Mouse (Mus musculus) frontal cortex, postnatal 36 days (tissue): Measurements from ENCODE around the gene Dand5.

Source experiments
- DNase-seq, 2 experiments: peaks; one replicate each; pipeline ENCODE4 v3.0.0; 2022; ENCODE audit warnings: low spot score in 2 of 2

Gene Dand5

GRCm38 (mm10) chr8:84822723-84823122 is at the start of gene Dand5:
TSS of gene Dand5 (minus strand) at chr8:84822823.
- no peak for DNase-seq

DNA sequence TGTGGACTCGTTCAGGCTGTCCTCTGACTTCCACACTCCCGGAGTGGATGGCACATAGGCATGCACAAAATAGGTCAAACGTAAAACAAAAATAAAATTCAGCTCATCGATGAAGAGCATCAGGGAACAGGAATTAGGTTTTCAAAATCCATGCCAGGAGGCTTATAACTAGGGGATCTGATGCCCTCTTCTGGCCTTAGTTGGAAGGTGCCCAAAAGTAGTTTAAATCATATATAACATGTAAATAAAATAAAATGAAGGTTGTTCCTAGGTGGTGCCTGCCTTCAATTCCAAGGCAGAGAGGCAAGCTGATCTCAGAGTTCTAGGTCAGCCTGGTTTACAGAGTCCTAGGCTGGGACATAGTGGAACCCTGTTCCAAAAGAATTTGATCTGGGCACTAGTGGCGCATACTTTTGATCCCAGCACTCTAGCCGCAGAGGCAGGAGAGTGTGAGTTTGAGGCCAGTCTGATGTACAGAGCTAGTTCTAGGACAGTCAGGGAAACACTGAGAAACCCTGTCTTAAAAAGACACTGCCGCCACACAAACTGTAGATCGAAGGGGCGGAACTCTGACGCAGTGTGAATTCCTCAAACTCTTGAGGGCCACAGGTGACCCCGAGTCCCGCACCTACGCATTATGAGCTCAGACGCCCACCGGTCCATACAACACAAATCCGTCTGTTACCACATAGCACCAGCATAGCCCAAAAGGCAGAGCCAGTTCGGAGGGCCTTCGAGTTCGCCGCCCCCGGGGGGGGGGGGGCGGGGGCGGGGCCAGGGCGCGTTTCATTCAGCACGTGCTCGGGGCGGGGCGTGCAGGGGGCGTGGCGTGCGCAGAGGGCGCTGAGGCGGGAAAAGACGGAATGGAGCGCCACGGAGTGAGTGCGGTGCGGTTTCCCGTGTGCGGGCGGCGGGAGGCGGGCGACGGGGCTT is 49.0 kb upstream of the Dand5 start, which contains the start of gene Syce2:
Gene Syce2, plus strand, starts transcription at position 736 of the 933 bp plus-strand sequence.
- peak in 1 of 2 experiments; percentile 36 for DNase-seq

- DNase-seq = peak; percentile 93 to 97
These were observed 34.3 kb upstream of the Dand5 start, which contains the start of gene Farsa for GRCm38 (mm10) chr8:84856864-84857441. TSS of gene Farsa (plus strand) at chr8:84856989.

GRCm38 (mm10) chr8:84856434-84856833 is 33.8 kb upstream of the Dand5 start:
- no peak for DNase-seq

- DNase-seq = no peak
These were observed 25.2 kb upstream of the Dand5 start for GRCm38 (mm10) chr8:84847684-84848435.

DNA sequence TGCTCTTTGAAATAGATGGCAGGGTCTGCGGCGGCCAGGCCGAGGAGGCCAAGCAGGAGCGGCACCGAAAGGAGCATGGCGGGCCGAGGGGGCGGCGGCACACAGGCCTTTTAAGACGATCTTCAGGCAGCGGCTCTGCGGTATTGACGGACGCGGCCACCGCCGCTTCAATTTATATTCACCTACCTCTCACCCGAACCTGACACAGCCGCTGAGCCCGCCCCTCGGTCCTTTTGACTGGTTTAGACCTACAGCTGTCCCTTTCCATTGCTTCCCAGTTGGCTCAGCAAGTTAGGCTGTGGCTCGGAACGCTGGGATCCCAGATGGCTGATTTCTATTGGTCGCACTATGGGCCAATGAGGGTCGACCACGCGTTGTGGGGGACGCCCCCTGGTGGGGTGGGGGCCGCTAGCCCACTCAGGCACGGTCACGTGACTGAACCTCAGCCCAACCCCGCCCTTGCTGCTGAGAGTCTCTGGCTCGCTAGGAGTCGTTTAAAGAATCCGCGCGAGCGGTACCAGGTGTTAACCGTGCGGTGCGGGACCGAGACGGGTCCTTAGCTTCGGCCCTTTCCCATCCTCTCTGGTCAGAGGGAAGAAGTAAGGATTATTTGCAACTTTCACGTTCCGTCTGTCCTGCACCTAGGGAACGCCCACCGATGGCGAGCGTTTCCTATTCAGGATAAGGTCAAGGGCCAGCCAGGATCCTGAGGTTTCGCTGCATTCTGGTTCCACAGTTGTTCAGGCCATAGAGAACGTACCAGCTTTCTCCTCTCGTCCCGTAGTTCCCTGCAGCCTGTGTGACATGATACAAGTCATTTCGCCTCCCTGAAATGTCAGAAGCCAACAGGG is 24.3 kb upstream of the Dand5 start, which contains the start of gene Calr:
Gene Calr, minus strand, starts transcription at position 213 of the 851 bp plus-strand sequence.
- peak; percentile 100 for DNase-seq

- no peak for DNase-seq
These were observed 23.6 kb upstream of the Dand5 start for GRCm38 (mm10) chr8:84846094-84846721.

GRCm38 (mm10) chr8:84845355-84846093 is 22.9 kb upstream of the Dand5 start:
- DNase-seq = peak in 1 of 2 experiments; percentile 37

- DNase-seq = no peak
These were observed 21.9 kb upstream of the Dand5 start for GRCm38 (mm10) chr8:84844397-84845070.

DNA sequence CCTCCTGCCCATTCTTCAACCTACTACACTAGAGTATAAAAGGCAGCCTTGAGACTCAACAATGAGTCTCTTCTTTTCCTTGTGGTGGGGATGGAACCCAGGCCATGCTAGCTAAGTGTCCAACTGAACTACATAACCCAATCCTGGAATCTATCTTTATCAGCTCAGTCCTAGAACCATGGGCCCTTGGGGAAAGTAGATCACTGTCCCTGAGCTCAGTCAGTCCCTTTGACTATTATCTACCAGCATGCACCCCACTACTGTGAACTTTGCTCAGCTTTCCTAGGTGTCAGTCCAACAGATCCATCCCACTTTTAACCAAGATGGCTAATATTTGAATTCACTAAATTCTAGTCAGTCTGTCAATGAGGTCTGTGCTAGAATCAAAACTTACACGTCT is 18.9 kb upstream of the Dand5 start:
- no peak for DNase-seq

DNA sequence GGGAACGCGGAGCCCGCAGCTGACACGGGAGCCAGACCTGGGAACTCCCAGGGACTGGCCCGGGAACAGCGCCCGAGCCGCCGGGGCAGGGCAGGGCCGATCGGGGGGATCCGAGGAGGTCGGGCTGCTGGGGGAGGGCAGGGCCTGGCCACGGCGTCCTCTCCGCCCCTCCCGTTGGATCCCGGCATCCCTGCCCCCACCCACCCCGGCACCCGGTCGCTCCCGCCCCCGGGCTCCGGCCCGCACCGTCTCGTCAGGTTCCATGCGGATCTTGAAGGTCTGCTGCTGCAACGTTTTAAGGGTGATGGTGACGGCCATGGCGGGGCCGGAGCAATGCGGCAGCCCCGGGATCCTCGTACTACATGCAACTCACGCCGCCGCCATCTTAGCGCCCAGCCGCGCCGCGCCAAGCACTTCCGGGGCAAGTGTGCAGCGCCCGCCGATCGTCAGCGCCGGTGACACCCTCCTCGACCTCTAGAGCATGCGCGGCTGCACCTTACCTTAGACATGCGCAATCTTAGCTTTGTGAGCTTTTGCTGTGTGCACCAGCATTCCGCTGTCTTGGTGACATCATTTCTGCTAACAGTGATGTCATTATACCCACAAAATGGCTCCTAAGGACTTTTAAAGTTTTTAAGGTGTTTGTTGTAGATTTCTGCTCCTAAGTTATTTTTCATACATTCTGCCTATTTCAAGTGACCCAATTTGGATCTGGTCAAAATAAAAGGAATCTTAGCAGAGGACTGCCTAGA is 17.8 kb upstream of the Dand5 start, which contains the start of gene Rad23a:
Gene Rad23a, minus strand, starts transcription at position 418 of the 752 bp plus-strand sequence.
- DNase-seq = peak; percentile 92

DNA sequence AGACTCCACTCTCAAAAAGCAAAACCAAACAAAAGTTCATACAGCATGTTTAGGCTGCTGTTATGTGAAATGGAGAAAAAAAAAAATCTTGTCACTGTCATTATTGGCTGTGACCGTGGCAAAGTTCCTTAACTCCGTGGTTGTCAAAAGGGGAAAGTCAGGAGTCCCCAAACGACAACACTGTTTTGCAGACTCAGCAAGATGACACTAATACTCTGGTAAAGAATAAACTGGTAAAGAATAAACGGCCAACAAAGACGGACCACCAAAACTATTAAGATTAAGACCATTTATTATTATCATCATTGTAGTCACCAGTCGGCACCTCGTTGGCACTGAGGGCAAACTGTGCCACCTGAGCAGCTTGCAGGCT is 17.2 kb upstream of the Dand5 start:
- no peak for DNase-seq

DNA sequence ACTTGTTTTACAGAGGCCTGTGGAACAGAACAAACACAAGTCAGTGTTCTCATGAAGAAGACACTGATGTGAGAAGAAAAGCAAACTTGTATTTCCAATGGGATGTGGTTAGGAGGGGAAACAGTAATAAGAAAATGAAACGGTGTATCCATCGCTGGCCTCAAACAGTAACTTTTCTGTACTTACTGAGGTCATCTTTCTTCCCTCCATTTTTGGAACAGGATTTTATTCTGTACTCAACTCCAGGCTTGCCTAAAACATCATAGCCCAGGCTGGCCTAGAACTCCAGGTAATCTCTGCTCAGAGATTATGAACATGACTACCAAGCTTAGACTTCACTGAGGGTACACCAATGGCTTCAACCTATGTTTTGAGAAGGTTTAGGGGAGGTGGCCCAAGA is 16.8 kb upstream of the Dand5 start:
- no peak for DNase-seq

- DNase-seq = no peak
These were observed 15.9 kb upstream of the Dand5 start for GRCm38 (mm10) chr8:84838513-84838912.

DNA sequence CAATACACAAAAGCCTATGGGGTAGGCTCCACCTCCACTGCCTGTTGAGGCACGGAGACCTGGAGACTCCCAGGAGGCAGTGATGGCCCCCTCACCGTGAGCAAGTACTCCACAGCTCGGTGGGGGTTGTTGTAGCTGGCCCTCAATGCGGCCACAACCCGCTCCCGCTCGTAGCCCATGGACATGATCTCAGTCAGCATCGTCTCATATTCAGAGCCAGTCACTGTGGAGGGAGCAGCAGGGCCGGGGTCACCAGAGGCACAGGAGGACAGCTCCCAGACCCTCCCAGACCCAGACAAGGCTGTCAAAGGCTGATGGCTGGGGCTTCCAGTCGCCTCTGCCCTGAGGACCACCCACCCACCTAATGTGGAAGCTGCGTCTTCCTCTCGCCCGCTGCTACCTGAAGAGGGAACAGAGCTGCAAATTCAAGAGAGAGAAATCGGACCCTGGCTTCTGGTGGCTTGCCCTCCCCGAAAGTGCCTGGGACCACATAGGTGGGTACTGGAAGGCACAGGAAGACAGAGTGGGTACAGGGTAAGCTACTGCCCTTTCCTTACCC is 15.4 kb upstream of the Dand5 start:
- DNase-seq = no peak

- DNase-seq = no peak
These were observed 14.7 kb upstream of the Dand5 start for GRCm38 (mm10) chr8:84837149-84837911.
